Mouse (Mus musculus): ENCODE results near the gene Gas2l1.

DNA sequence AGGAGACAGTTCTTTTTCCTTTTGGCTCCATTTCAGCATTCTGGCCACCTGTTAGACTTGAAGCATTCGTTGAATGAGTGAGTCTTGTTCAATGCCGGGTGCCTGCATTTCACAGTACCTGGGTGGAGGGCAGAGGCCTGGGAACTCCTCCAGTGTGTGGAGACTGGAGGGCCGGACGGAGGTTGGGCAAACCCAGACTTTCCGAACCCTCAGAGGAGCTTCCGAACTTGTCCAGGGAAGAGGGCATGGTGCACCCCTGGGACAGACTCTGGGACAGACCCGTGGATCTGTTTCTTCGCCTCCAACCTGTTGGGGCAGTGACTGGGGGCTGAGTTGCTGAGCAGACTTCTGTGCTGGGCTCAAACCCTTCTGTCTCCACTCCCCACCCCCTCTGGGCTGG is 8.1 kb downstream of the Gas2l1 start:
- TF ChIP-seq CTCF (IDR thresholded peaks at IDR 0.05; ENCODE audit: low read depth) (no peak), EP300 (IDR thresholded peaks at IDR 0.05; ENCODE audit: low read depth) (no peak)
